8 mouse cellular contexts compared by ENCODE assay signal in the genomic region with DNA sequence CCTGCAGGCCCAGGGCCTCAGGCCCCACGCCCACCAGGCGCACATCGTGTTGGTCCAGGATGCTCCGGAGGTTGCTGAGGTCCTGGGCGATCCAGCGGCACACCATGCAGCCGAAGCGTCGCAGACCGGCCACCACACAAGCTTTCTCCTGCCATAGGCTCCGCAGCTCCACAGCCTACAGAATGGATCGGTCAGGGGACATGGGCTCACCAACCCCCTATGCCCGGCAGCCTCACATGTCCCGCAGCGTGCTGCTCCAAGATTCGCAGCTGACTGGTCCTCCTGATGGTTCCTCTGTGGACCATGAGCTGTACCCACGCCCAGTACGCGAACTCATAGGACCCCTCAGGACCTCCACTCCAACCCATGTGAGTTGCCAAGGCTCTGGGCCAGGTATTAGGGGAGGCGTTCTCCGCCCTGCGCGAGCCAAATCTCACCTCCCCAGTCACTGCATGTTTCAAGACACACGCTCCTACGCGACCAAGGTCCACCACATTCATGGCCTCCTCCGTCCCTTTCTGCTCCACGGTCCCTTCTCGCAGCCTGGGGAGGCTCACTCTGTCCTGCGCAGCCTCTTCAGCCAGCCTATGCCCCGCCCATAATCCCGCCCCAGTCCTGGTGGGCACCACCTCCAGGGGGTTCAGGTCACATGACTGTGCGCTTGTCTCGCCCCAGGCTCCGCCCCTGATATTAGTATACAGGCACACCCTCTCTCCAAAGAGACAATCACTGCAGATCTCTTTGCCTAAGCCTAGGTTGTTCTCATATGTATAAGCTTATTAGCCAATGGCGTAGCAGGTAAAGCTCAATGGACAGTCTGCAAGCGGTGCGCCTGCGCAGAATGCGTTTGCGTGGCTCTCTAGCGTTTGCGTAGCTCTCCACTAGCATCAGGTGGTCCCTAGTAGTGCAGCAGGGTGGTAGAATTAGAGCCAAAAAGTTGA. TPM values are rescaled to one million over a fixed set of nuclear protein-coding genes. Genes with fewer than 3 reads are reported as not detected.
DNase-seq lines count a peak whose midpoint lies in the region; ATAC-seq and TF ChIP-seq lines count a peak whose summit lies in the region.

A gene (minus strand): TSS at position 630 of the 941 bp plus-strand sequence.

- in situ Hi-C loops in Patski (cut with MboI; ENCODE audit: low pct_unique_long_range_greater_than_20kb): loop anchor here (25.0 kb wide), 1 partner anchor 339 kb away; a partner anchor contains a TSS

- no peak for TF ChIP-seq CTCF in Patski (IDR thresholded peaks at IDR 0.05)

- peak within 1 kb of the TSS; percentile 57 for H3K4me3 ChIP-seq in lung, embryonic 15.5 days

- peak within 1 kb of the TSS; percentile 31; the same call in 1 of the 2 replicates for H3K27ac ChIP-seq in lung, embryonic 15.5 days

- peaks cover 7% of the 10 kb centered on the region for H3K27me3 ChIP-seq in Patski
- H3K27me3 ChIP-seq in lung, embryonic 15.5 days: no peaks in the 10 kb centered on the region

- ATAC-seq in Patski: peak; percentile 94
- peak; percentile 98 for ATAC-seq in lung, embryonic 15.5 days (ENCODE audit: borderline replicate concordance, extremely low read depth, low FRiP score, low TSS enrichment)

- POLR2A ChIA-PET in Patski (lab: Charles Lee): interaction anchor here (1.1 kb wide), 1 partner anchor 21 kb away, joined by 3 read pairs; no protein-coding TSS in a partner anchor

- H3K36me3 ChIP-seq in lung, embryonic 15.5 days: no peaks in the 10 kb centered on the region

- peak; percentile 75 for DNase-seq in Patski (ENCODE audit: low read depth, low spot score)
- peak; percentile 91 for DNase-seq in cerebellum, adult 9-10 months
- DNase-seq in forelimb bud, embryonic 11.5 days (ENCODE audit: low read depth, low spot score): peak; percentile 90
- peak; percentile 80 for DNase-seq in heart, postnatal 4 days
- peak; percentile 76 to 79 for DNase-seq in layer of hippocampus, adult 8-10 months (ENCODE audit: low spot score in 2 of 2)
- DNase-seq in ovary, postnatal 14 days (ENCODE audit: low spot score): peak; percentile 43
- DNase-seq in thymus, postnatal 25 days: peak; percentile 54

- H3K9me3 ChIP-seq in lung, embryonic 15.5 days: no peaks in the 10 kb centered on the region

- 2% methylated on average over 43 of the region's 43 CpGs for WGBS in lung, embryonic 15.5 days

- peak within 1 kb of the TSS; percentile 71 for H3K9ac ChIP-seq in lung, embryonic 15.5 days

- H3K4me2 ChIP-seq in lung, embryonic 15.5 days: peak within 1 kb of the TSS; percentile 97

- CTCF ChIA-PET in Patski (lab: Charles Lee): interaction anchor here (1.0 to 2.0 kb wide), 4 partner anchors 9 to 167 kb away, joined by 3 to 8 read pairs (median 4); no protein-coding TSS in a partner anchor

- H3K4me1 ChIP-seq in lung, embryonic 15.5 days: peaks cover 19% of the 10 kb centered on the region

RNA-seq across cellular contexts. Expression of the gene that starts here (rescaled TPM):
- 31.6 TPM for polyA plus RNA-seq in Patski (2021)
- 10 to 100 TPM; 37.8 to 39.7 TPM for total RNA-seq in heart, postnatal 4 days (2021)
- total RNA-seq in layer of hippocampus, adult 8-10 months (2022): 10 to 100 TPM; 49.5 to 59.8 (median 57.0) TPM
- 36.4 and 41.5 TPM in 2 replicates for polyA plus RNA-seq in lung, embryonic 15.5 days (2015; fragmentation: Nextera tagmentation; extraction: Ambion mirVana)

Comparison
In these comparisons a context has a peak if more than half of its experiments do, and no peak if none do; other contexts are left out.
1. Peak in every context shown above with its lines: DNase-seq, ATAC-seq, H3K4me3 ChIP-seq and H3K27ac ChIP-seq.